Mouse (Mus musculus): ENCODE results near the gene Eef1e1.
"Not testable (repeated sequence)": the region's sequence is repeated elsewhere in the genome, so short reads cannot be mapped to it uniquely, and the experiment has no call there.

The Eef1e1 gene

GRCm38 (mm10) chr13:38658528-38659280, at the start of gene Eef1e1:
TSS of gene Eef1e1 (minus strand) at chr13:38659058.
- peak; percentile 92 to 95 for DNase-seq (ENCODE audit: low spot score in 2 of 2)

GRCm38 (mm10) chr13:38690845-38691244, 32.0 kb upstream of the Eef1e1 start:
- no peak for DNase-seq (ENCODE audit: low spot score in 2 of 2)

- peak; percentile 1 to 58 for DNase-seq (ENCODE audit: low spot score in 2 of 2)
Observed at GRCm38 (mm10) chr13:38690028-38690427, 31.2 kb upstream of the Eef1e1 start.

GRCm38 (mm10) chr13:38688761-38689160, 29.9 kb upstream of the Eef1e1 start:
- no peak for DNase-seq (ENCODE audit: low spot score in 2 of 2)

- no peak for DNase-seq (ENCODE audit: low spot score in 2 of 2)
Observed at GRCm38 (mm10) chr13:38672336-38672735, 13.5 kb upstream of the Eef1e1 start.

- DNase-seq (ENCODE audit: low spot score in 2 of 2) = not testable (repeated sequence)
Observed at GRCm38 (mm10) chr13:38671451-38671850, 12.6 kb upstream of the Eef1e1 start.

- DNase-seq (ENCODE audit: low spot score in 2 of 2) = no peak
Observed at GRCm38 (mm10) chr13:38670051-38670450, 11.2 kb upstream of the Eef1e1 start.

GRCm38 (mm10) chr13:38668514-38668913, 9.7 kb upstream of the Eef1e1 start:
- DNase-seq (ENCODE audit: low spot score in 2 of 2) = no peak

GRCm38 (mm10) chr13:38664753-38665152, 5.9 kb upstream of the Eef1e1 start:
- no peak for DNase-seq (ENCODE audit: low spot score in 2 of 2)

- DNase-seq (ENCODE audit: low spot score in 2 of 2) = no peak
Observed at GRCm38 (mm10) chr13:38659524-38660136, 772 bp upstream of the Eef1e1 start.

- DNase-seq (ENCODE audit: low spot score in 2 of 2) = no peak
Observed at GRCm38 (mm10) chr13:38657865-38658264, 993 bp downstream of the Eef1e1 start.

GRCm38 (mm10) chr13:38650292-38650691, 8.6 kb downstream of the Eef1e1 start:
- no peak for DNase-seq (ENCODE audit: low spot score in 2 of 2)

GRCm38 (mm10) chr13:38649069-38649468, 9.8 kb downstream of the Eef1e1 start:
- no peak for DNase-seq (ENCODE audit: low spot score in 2 of 2)

- DNase-seq (ENCODE audit: low spot score in 2 of 2) = no peak
Observed at GRCm38 (mm10) chr13:38641414-38641813, 17.4 kb downstream of the Eef1e1 start.

GRCm38 (mm10) chr13:38640961-38641360, 17.9 kb downstream of the Eef1e1 start:
- DNase-seq (ENCODE audit: low spot score in 2 of 2) = no peak

- no peak for DNase-seq (ENCODE audit: low spot score in 2 of 2)
Observed at GRCm38 (mm10) chr13:38638694-38639093, 20.2 kb downstream of the Eef1e1 start.

GRCm38 (mm10) chr13:38634800-38635269, 24.0 kb downstream of the Eef1e1 start, which contains the start of gene Bloc1s5:
TSS of gene Bloc1s5 (minus strand) at chr13:38635109.
- peak; percentile 80 to 96 for DNase-seq (ENCODE audit: low spot score in 2 of 2)

GRCm38 (mm10) chr13:38634256-38634799, 24.5 kb downstream of the Eef1e1 start:
- DNase-seq (ENCODE audit: low spot score in 2 of 2) = peak; percentile 74 to 89

GRCm38 (mm10) chr13:38633287-38634000, 25.4 kb downstream of the Eef1e1 start:
- DNase-seq (ENCODE audit: low spot score in 2 of 2) = peak in 1 of 2 experiments; percentile 21

- no peak for DNase-seq (ENCODE audit: low spot score in 2 of 2)
Observed at GRCm38 (mm10) chr13:38632556-38632955, 26.3 kb downstream of the Eef1e1 start.

- DNase-seq (ENCODE audit: low spot score in 2 of 2) = no peak
Observed at GRCm38 (mm10) chr13:38626229-38626525, 32.7 kb downstream of the Eef1e1 start.
